Mouse (Mus musculus) right cerebral cortex, postnatal 25 days (tissue): ENCODE measurements around the gene Umad1.

Source experiments
- DNase-seq: peaks from one replicate; pipeline ENCODE4 v3.0.0; 2022

Umad1 gene

DNA sequence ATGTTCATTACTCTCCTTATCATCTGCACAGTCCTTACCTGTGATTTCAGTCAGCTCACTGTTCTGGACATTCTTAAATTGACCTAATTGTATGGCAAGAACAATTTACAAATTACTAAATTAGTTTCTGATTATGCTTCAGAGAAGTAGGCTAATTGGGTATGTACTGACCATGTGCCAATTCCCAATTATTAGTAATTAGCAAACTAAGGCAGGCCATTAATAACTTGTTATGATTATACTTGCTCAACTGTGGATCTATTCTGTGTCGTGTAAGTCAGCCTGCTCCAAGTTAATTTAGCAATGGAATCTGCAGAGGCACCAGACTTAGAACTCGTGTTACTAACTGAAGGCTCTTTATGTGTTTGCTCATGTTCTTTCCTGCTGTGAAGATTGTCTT, 114.0 kb downstream of the Umad1 start:
- DNase-seq = no peak

DNA sequence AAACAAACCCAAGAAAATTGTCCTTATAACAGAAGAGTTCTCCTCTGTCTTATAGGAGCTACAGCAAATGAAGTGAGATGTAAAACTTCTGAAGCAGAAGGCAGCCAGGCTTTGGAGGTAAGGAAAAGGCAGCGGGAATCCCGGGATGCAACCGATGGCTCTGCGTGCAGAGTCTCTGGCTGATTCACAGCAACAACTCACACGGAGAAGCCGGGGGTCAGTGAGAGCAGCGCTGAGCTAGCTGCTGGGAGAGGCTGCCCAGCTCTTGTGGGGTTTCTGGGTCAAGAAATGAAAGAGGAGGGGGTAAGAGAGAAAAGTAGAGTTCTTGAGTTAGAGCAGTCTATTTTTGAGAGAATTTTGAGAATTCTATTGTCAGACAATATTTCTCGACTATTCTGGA, 114.8 kb downstream of the Umad1 start:
- DNase-seq = no peak

DNA sequence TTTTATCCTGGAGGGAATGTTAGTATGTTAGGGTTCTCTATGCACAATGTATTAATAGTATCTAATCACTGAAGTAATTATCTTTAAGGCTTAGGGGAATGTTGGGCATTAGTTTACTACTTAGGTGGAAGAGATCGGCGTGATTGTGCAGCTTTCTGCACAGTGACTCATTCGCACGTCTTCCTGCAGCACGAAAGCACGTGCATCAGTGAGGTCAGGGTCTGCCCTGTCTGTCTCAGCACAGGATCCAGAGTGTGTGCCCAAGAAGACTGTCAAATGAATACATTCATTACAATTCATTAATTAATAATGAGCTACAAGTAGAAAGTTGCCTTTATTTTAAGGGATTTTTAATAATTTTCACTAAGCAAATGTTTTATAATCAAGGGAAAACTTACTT, 115.2 kb downstream of the Umad1 start:
- DNase-seq = no peak

DNA sequence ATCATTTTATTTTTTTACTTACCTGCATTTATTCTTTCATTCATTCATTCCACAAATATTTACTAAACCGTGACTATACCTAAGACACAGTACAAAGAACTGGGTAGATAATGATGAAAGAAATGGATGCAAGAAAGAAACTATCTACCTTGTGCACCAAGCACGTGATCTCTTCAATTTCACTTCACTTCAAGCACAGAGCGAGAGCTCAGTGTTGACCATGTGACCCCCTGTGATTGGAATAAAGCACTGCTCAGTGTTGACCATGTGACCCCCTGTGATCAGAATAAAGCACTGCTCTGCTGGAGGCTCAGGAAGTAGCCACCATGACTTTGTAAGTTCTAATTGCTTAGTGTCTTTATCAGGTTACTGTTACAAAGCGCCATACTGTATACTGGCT, 115.6 kb downstream of the Umad1 start:
- no peak for DNase-seq

DNA sequence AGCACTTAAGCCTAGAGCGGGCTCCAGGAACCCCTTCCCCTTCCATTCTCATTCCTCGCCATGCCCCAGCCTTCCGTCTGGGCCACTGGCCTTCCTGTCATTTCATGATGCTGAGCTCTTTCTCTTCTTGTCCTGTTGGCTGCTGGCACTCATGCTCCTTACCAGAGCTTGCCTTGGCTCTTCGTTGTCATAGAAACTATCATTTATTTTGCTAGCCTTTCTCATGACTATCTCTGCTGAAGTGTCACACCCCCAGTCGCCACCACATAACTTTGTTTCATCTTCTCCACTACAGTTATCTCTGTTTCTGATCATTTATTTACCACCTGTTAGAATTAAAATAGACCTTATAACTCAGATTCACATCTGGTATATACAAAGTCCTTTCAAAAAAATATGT, 117.3 kb downstream of the Umad1 start:
- no peak for DNase-seq

DNA sequence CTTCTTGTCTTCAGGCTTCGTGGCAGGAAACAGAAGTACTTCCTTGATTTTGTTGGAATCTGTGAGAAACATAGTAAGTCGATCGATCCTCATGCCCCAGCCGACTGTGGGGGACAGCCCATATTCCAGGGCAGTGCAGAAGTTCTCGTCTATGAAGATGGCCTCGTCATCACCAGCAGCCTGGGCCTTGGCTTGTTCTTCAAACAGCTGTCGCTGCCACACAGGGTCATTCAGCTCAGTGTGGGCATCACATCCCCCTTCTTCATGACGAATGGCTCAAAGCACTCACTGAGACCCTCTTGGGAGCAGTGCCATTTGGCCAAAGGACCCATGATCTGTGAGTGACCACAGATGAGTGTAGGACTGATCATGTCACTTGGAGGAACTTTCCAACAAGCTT, 118.6 kb downstream of the Umad1 start:
- DNase-seq = no peak

DNA sequence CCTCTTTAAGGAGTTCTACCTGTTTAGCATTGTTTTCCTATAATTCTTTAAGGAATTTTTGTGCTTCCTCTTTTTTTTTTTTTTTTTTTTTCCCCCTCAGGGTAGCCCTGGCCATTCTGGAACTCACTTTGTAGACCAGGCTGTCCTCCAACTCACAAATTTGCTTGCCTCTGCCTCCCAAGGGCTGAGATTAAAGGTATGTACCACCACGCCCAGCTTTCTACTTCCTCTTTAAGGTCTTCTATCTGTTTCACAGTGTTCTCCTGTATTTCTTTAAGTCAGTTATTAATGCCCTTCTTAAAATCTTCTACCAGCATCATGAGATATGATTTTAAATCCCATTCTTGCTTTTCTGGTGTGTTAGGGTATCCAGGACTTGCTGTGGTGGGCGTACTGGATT, 130.2 kb downstream of the Umad1 start:
- DNase-seq = no peak

DNA sequence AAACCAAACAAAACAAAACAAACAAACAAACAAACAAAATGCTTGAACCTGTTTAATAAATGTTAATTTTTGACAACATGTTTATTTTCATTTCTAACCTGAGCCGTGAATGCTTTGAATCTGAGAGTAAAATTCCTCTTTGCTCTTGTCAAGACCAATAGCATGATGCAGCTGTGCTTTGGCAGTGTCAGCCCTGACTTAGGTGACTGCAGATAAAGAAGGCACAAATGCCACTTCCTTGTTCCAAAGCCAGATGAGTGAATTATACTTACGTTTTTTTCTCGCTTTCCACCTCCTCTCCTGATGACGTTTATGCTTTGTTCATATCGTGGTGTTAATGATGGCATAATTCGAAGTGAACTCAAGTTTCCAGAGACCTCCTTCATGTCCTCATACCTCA, 131.2 kb downstream of the Umad1 start:
- no peak for DNase-seq

DNA sequence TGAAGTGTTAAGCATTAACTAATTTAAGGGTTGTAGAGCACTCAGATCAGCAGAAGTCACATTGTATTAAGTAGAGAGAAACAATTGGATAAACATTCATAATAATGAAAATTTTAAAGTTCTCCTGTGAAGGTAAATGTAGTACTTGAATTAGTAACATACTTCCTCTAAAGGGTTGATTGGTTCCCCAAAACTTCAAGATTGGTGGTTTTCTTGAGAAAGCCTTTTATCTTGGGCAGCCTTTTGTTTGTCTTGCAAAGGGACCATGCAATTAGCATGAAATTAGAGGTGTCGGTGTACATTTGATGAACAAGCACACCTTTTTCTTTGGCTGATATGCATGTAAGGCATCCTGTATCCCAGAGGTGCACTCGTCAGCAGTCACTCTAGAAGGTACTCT, 131.8 kb downstream of the Umad1 start:
- DNase-seq = no peak

DNA sequence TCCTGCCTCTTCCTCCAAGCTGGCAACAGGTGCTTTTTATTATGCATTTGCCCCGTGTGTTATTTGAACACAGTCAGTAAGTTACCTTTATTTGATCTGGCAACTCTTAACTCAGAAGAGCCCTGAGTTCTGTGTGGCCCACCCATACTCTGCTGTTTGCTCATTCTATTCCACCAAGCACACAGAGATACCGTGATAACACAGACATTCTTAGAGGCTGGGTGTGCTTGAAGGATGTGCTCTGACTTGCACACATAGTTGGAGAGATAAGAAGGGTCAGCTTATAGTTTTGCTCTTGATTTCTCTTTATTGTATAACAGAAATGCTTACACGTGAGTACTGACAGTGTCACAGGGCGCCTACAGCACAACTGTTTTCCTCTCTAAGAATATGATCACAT, 133.9 kb downstream of the Umad1 start:
- DNase-seq = no peak

DNA sequence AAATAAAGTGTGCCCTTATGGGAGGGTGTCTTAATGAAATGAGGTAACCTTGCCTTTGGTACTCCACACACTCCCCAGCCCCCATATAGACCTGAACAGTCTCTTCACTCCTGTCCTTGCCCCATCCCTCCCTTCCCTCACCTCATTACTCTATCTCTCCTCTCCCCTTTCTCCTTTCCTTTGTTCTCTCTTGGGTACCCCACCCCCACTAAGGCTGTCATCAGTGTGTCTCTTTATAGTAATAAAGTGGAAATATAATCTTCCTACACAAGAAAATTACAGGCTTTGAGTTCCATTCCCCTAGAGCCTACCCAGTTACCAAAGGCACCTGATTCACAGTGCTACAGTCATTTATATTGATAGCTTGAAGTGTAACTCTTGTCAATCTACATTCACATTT, 135.0 kb downstream of the Umad1 start:
- no peak for DNase-seq

DNA sequence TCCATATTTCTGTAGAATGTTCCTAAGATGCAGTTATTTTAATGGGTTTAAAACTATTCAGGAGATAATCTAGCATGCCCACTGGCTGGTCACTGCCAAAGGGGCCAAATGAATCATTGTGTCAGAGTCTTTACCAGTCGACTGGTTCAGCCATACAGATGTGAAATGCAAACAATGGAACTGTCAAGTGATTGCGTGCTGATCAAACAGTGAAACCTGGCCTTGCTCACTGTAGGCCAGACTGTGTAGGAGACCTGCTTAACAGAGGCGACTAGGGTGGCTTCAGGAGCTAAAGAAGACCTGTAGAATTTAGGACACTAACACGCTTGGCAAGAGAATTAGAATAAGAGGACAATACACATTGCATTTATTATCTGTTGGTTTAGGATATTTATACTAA, 136.0 kb downstream of the Umad1 start:
- DNase-seq = no peak

DNA sequence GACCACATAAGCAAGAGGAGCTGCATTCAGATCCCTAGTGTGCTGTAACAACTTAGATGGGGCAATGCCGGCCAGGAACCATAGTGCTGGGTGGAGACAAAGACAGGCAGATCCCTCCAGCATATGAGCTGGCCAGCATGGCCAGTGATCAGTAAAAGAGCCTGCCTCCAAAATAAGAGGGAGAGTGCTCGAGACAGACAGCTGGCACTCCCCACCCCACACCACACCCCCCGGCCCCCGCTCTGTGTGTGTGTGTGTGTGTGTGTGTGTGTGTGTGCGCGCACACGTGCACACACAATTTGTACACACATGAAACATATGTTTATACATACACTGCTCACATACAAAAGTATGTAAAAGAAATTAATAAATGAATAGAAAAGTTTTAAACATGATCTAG, 138.2 kb downstream of the Umad1 start:
- DNase-seq = no peak

DNA sequence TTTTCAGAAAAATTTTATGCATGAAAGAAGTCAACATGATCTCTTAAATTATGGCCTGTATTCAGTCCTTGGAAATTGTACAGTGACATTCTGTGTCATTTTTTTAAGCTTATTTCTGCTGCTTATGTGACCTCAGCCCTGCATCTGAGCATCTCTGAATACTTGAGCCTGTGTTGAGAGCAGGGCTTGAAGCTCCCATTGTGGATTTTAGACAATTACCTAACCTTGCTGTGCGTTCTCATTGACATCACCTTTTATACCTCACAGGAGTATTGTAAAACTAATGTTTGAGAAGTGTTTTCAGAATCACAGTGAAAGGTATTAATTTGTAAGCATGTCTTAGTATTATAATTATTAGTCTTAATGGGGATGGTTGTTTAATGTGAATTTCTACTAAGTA, 140.6 kb downstream of the Umad1 start:
- no peak for DNase-seq

DNA sequence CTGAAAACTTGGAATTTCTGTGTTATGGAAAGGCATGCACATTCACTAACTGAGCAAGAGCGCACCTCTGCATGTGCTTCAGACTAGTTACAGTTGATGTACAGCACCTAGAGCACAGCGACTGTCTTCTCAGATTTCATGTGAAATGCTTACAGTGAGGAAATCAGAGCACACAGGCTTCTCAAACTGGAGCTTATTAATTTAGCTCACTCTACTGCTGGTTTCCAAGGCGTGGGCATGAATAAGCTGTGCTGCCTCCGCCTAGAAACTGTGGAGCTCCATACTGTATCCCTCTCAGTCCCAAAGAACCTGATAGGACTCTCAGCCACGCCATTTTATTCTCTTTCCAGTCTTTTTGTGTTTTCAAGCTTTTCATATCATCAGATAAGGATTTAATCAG, 144.0 kb downstream of the Umad1 start:
- DNase-seq = no peak

DNA sequence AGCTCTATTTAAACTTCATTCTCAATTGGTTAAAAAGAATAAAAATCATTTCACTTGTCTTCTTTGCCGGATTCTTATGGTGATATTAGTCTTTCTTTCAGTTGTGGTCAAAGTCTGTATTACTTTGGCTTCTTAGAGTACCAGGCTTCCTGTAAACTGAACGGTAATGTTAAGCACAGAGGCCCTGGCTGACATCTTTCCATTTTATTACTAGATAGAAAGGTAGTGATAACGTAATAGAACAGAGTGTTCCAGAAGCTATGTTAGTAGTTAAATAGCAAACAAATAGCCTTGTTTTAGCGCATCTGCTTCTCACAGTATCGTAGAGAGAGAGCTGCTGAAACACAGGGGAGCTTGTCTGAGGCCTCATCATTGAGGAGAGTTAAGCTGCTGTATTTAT, 146.8 kb downstream of the Umad1 start:
- no peak for DNase-seq

DNA sequence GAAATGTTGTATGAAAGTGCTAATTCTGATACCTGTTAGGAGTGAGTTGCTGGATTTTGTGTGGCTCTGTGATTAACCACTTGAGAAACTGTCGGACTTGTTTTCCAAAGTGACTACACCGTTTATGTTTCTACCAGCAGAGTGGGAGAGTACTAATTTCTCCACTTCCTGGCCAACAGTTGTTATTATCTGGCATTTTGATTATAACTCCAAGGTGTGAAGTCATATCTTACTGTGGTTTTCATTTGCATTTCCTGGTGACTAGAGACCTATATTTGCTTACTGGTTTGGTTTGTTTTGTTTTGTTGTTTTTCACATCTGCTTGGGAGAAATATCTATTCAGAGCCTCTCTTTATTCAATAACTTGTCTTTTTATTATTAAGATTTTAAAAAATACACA, 149.2 kb downstream of the Umad1 start:
- DNase-seq = no peak

DNA sequence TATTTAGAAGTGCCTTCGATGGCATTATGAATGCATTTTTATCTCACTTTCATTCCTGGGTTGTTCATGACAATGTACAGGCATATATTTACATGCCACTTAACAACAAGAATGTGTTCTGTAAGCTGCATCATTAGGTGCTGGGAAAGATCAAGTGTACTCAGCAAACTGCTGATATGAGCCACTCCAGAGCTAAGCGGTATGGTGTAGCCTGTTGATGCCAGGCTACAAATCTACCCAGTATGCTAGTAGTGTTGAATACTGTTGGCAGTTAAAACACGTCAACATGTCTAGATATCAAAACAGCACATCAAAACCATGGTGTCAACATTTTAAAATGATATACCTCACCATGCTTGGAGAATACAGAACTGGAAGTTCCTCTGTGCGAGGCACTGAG, 150.8 kb downstream of the Umad1 start:
- DNase-seq = no peak

DNA sequence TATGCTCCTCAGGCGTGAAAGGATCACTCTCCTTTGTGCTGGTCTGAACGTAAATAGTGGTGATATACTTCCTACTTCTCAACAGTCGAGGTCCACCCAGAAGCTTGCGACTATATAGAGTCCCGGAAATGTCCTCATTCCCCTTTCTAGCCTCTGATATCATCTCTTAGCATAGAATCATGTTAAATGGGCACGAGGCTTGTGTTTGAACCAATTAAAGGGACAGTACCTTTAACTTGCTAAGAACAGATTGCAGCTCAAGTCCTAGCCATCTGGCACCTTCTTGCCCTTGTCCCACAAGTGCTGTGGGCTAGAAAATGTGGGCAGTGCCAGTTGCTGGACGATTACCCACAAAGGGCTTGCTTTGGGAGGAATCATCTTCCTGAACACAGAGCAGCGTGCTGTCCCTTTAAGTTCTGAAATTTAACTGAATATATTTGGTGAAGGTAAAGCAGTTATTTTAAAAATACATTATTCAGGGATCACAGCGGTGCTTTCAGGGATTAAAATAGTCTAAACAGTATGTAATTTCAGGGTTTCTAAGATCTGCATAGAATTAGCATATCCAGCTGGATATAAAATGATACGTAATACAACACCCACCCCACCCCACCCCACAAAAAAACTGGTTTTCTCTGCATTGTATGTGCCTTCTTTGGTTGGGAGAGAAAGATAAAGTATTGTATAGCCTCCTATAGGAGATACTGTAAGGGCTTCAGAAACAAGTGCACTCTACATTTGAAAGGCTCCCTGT, 153.9 kb downstream of the Umad1 start:
- DNase-seq = peak; percentile 29

DNA sequence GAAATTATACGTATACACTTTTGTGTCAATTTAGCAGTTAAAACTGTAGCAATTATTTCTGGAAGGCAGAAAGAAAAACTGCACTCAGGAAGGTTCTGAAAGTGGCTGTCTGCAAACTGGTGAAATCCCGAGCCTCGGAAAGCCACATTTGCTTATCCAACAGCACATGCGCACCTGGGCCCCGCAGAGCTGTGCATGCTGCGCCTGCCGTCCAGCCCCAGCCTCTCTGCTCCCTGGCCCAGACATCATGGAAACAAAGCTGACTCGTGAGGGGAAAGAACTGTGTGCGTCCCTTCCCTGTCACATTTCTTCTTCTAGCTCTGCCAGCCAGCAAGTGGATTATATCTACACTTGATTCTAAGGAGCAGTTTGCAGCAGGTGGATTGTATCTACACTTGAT, 154.9 kb downstream of the Umad1 start:
- peak; percentile 49 for DNase-seq

DNA sequence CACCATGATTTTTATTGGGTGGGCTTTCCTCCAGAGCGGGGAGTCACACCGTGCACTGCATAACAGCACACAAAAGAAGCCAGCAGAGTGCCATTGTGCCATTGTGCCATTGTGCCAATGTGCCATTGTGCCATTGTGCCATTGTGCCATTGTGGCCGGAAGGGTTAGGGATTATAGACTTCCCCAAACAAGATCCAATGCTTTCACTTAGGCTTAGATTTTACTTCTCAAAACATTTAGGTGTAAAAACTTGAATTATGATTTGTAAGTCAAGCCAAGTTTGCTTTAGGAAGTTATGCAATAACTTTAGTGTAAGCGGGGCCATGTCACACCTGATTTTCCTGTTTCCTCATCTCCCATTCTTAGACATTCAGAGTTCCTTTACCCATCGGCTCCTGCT, 156.7 kb downstream of the Umad1 start:
- DNase-seq = no peak

DNA sequence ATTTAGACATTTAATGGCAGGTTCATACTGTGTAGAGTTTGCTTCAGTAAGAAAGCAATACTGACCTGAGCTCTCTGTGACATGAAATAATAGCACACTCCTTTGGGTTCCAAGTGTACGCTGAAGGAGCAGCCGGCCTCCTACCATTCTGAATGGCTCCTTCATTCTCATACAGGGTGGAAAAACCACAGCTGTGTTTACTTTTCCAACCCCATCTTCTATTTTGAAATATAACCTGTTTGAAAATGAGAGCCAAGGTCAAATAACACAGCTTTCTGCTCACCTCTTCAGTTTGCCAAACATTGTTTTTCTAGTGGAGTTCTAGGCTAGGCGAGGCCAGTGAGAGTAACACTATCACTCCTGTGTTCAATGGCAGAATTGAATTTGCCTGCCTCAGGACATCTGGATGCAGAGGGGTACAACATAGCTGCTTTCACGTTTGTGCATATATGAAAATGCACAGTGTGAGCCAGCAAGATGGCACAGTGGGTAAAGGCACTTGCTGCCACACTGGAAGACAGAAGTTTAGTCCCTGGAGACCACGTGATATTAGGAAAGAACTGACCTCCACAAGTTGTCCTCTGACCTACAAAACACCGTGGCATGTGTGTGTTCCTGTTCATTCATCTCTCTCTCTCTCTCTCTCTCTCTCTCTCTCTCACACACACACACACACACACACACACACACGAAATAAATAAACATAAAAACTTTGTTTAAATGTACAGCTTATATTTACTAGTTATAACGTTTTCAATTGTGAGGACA, 157.9 kb downstream of the Umad1 start:
- no peak for DNase-seq

DNA sequence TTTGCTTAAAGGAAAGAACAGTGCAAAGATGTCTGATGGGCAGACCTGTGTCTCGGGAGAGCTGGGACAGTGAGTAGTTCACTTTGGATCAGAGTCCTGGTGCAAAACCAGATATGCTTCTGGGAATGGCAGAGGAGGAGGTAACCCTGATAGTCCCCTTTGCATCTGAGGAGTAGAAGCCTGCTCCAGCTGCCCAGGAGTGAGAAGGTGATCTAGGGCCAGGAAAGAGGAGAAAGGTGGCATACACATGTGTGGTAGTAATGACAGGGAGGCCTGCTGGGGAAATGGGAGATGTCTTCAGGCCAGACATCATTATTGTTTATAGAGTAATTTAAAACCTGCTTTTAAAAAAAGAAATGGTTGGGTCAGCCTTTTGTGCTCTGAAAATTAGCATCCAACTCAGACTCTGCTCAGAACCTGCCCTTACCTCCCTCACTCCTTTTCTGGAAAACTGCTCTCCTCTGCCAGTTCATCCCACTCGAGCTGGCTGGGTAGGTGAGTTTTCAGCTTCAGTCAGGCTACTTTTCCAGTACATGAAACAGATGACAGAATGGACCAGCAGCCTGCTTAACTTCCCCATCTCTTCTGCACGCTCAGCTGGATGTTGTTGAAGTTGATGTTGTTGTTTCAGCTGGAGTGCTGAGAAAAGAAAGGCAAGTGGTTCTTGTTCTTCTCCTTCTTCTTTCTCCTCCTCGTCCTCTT, 160.5 kb downstream of the Umad1 start:
- DNase-seq = no peak

DNA sequence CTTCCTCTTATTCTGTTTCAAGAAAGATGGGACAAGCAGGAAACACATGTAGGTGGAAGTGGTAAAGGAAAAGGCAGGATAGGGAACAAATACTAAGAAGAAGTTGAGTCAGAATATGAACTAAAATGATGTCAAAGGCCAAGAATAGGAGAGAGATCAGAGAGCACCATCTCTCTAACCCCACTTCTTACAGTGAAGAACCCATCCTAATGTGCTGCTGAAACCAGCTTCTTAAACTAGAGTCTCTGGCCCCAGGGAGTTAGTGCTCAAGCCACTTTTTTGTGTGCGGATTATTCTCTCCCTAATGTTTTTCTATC, 161.1 kb downstream of the Umad1 start:
- DNase-seq = no peak
